In genomic region chr11:109495771-109496474, GRCm38 (mm10) we compare ENCODE assay signal across 9 mouse cellular contexts. TPM values are rescaled to one million over a fixed set of nuclear protein-coding genes. Genes with fewer than 3 reads are reported as not detected.
DNase-seq lines count a peak whose midpoint lies in the region; ATAC-seq lines count a peak whose summit lies in the region.
"Had no signal": no experiment of that assay in that cellular context is flagged by ENCODE, and none has a peak within 500 bp of the region (broad histone marks: within the 10 kb centered on the region; RNA-seq: fewer than 3 reads in every experiment).

No protein-coding gene starts in this region.

- no peaks in the 10 kb centered on the region for H3K27me3 ChIP-seq in lung, embryonic 15.5 days
- no peaks in the 10 kb centered on the region for H3K27me3 ChIP-seq in liver, embryonic 12.5 days (replicated peaks)
- H3K27me3 ChIP-seq in forebrain, embryonic 16.5 days (replicated peaks; ENCODE audit: control insufficient read depth, insufficient read depth, low read length), result no peaks in the 10 kb centered on the region
- H3K27me3 ChIP-seq: midbrain, embryonic 15.5 days had no signal

- H3K4me1 ChIP-seq in lung, embryonic 15.5 days, result peaks cover 21% of the 10 kb centered on the region
- peaks cover 68% of the 10 kb centered on the region for H3K4me1 ChIP-seq in liver, embryonic 12.5 days
- H3K4me1 ChIP-seq in forebrain, embryonic 16.5 days (replicated peaks; ENCODE audit: control insufficient read depth, insufficient read depth, low read length), result peaks cover 16% of the 10 kb centered on the region

- no peak overlapping the region for H3K4me3 ChIP-seq in lung, embryonic 15.5 days
- H3K4me3 ChIP-seq in liver, embryonic 12.5 days, result no peak overlapping the region
- no peak overlapping the region for H3K4me3 ChIP-seq in forebrain, embryonic 16.5 days (replicated peaks; ENCODE audit: low read length)
- H3K4me3 ChIP-seq: midbrain, embryonic 15.5 days had no signal

- H3K36me3 ChIP-seq in lung, embryonic 15.5 days, result no peaks in the 10 kb centered on the region
- H3K36me3 ChIP-seq in liver, embryonic 12.5 days, result no peaks in the 10 kb centered on the region
- H3K36me3 ChIP-seq in forebrain, embryonic 16.5 days (ENCODE audit: control insufficient read depth, insufficient read depth), result no peaks in the 10 kb centered on the region
- H3K36me3 ChIP-seq: midbrain, embryonic 15.5 days had no signal

- no peak for DNase-seq in lung, postnatal 14 days
- peak; percentile 78 for DNase-seq in thymus, postnatal 0 days (ENCODE audit: low spot score)
- no peak for DNase-seq in cerebellum, adult 18-20 months
- DNase-seq in ovary, postnatal 10 days (ENCODE audit: low spot score), result no peak

- WGBS in lung, embryonic 15.5 days, result 26% methylated on average over 14 of the region's 14 CpGs
- WGBS in liver, embryonic 12.5 days (ENCODE audit: insufficient replicate concordance), result 24% methylated on average over 14 of the region's 14 CpGs
- 72% methylated on average over 14 of the region's 14 CpGs for WGBS in forebrain, embryonic 16.5 days

- no peak overlapping the region for H3K9ac ChIP-seq in lung, embryonic 15.5 days
- no peak overlapping the region for H3K9ac ChIP-seq in liver, embryonic 12.5 days
- H3K9ac ChIP-seq in forebrain, embryonic 16.5 days (replicated peaks; ENCODE audit: low read depth, low read length), result no peak overlapping the region
- H3K9ac ChIP-seq: midbrain, embryonic 15.5 days had no signal

- no peak overlapping the region; the same call in 1 of the 2 replicates for H3K27ac ChIP-seq in lung, embryonic 15.5 days
- H3K27ac ChIP-seq in liver, embryonic 12.5 days, result peak overlapping the region; percentile 34; the same call in 1 of the 2 replicates
- H3K27ac ChIP-seq in forebrain, embryonic 16.5 days (ENCODE audit: low read length), result no peak overlapping the region
- H3K27ac ChIP-seq: midbrain, embryonic 15.5 days had no signal

- no peaks in the 10 kb centered on the region for H3K9me3 ChIP-seq in lung, embryonic 15.5 days
- H3K9me3 ChIP-seq in liver, embryonic 12.5 days (replicated peaks), result no peaks in the 10 kb centered on the region
- H3K9me3 ChIP-seq in forebrain, embryonic 16.5 days (ENCODE audit: control insufficient read depth, low read length), result no peaks in the 10 kb centered on the region
- H3K9me3 ChIP-seq: midbrain, embryonic 15.5 days had no signal

- ATAC-seq in lung, embryonic 15.5 days (ENCODE audit: borderline replicate concordance, extremely low read depth, low FRiP score, low TSS enrichment), result no peak
- ATAC-seq in inflammation-experienced regulatory T-cells, adult 6 months, result peak; percentile 73
- 0 out of 2 replicates have a peak, but pooled peaks have one; percentile 25 for ATAC-seq in liver, embryonic 12.5 days
- ATAC-seq in forebrain, embryonic 16.5 days, result no peak
- ATAC-seq: midbrain, embryonic 15.5 days had no signal

- peak overlapping the region; percentile 3; the same call in 1 of the 2 replicates for H3K4me2 ChIP-seq in lung, embryonic 15.5 days
- peak overlapping the region; percentile 27 for H3K4me2 ChIP-seq in liver, embryonic 12.5 days
- no peak overlapping the region for H3K4me2 ChIP-seq in forebrain, embryonic 16.5 days (ENCODE audit: low read length)
- H3K4me2 ChIP-seq: midbrain, embryonic 15.5 days had no signal

RNA-seq across cellular contexts. Expression of gene Slc16a6, which starts 22.5 kb away (rescaled TPM):
- polyA plus RNA-seq in lung, embryonic 15.5 days (2015; fragmentation: Nextera tagmentation; extraction: Ambion mirVana), result 4.4 and 4.6 TPM in 2 replicates
- 10 to 100 TPM; 22.4 to 30.5 (median 26.4) TPM for polyA plus RNA-seq in inflammation-experienced regulatory T-cells, adult 6 months (2017; shearing (Covaris generic))
- polyA plus RNA-seq in liver, embryonic 12.5 days (2016; fragmentation: Nextera tagmentation; extraction: Ambion mirVana), result 51.5 and 53.7 TPM in 2 replicates
- 14.4 TPM in 2 replicates for polyA plus RNA-seq in thymus, postnatal 0 days (2015; fragmentation: Nextera tagmentation; extraction: Ambion mirVana)
- polyA plus RNA-seq in forebrain, embryonic 16.5 days (2015; fragmentation: Nextera tagmentation; extraction: Ambion mirVana), result 4.1 and 5.4 TPM in 2 replicates

RNA-seq across cellular contexts. Expression of gene Arsg, which starts 22.7 kb away (rescaled TPM):
- polyA plus RNA-seq in lung, embryonic 15.5 days (2015; fragmentation: Nextera tagmentation; extraction: Ambion mirVana), result 4.2 TPM in 2 replicates
- 1 to 10 TPM; 1.8 to 8.0 (median 4.6) TPM for polyA plus RNA-seq in inflammation-experienced regulatory T-cells, adult 6 months (2017; shearing (Covaris generic))
- polyA plus RNA-seq in liver, embryonic 12.5 days (2016; fragmentation: Nextera tagmentation; extraction: Ambion mirVana), result 2.9 and 3.7 TPM in 2 replicates
- 2.3 and 2.4 TPM in 2 replicates for polyA plus RNA-seq in thymus, postnatal 0 days (2015; fragmentation: Nextera tagmentation; extraction: Ambion mirVana)
- polyA plus RNA-seq in forebrain, embryonic 16.5 days (2015; fragmentation: Nextera tagmentation; extraction: Ambion mirVana), result 3.2 and 4.1 TPM in 2 replicates

Comparison
In these comparisons a context has a peak if more than half of its experiments do, and no peak if none do; other contexts are left out.
1. ATAC-seq: peak in inflammation-experienced regulatory T-cells, adult 6 months (single experiment) and liver, embryonic 12.5 days (single experiment); none in lung, embryonic 15.5 days (single experiment) and forebrain, embryonic 16.5 days (single experiment).